Mouse (Mus musculus): ENCODE measurements around the gene Tmem265. TPM values are rescaled to one million over a fixed set of nuclear protein-coding genes. Genes with fewer than 3 reads are reported as not detected.

Tmem265 gene
- total and polyA plus RNA-seq, 3 experiments: not detected

DNA sequence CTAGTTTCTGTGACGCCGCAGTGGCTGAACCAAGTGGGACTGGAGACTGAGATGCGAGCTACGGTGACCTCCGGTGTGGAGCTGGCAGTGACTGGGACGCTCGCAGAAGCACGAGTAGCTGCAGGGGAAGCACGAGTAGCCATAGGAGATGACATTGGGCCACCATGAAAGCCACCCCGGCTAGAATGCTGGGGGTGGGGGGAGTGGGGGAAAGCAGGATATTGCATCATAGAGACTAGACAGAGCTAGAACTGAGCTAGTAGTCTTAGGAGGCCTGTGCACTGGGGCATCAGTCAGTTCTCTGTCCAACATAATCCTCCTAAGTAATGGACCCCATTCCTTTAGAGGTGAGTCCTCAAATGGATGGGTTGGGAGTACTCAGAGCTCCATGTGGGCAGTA is 43.1 kb downstream of the Tmem265 start:
- no peaks in the 10 kb centered on the region for H3K27me3 ChIP-seq (ENCODE audit: control insufficient read depth in 1 of 2, insufficient read depth in 2 of 2, low read length in 2 of 2)
- no peak overlapping the region for H3K9ac ChIP-seq (ENCODE audit: control insufficient read depth, low read depth, low read length, poor library complexity, severe bottlenecking)
- TF ChIP-seq E2F4 (IDR thresholded peaks at IDR 0.05; ENCODE audit: borderline replicate concordance, low read depth, low read length) (no peak), GATA1 (IDR thresholded peaks at IDR 0.05; ENCODE audit: low read depth, low read length) (no peak), JUND (IDR thresholded peaks at IDR 0.05; ENCODE audit: low read depth, low read length) (no peak), KAT2A (conservative IDR thresholded peaks at IDR 0.05; ENCODE audit: low read depth, low read length) (no peak), USF2 (IDR thresholded peaks at IDR 0.05; ENCODE audit: borderline replicate concordance in 1 of 2, insufficient read depth in 1 of 2, low read depth in 1 of 2, low read length in 2 of 2) (no peak), TCF12 (IDR thresholded peaks at IDR 0.05; ENCODE audit: low read depth, low read length) (no peak), NELFE (IDR thresholded peaks at IDR 0.05; ENCODE audit: low read depth, low read length) (no peak), ZC3H11A (IDR thresholded peaks at IDR 0.05; ENCODE audit: low read depth, low read length) (no peak), RAD21 (IDR thresholded peaks at IDR 0.05; ENCODE audit: low read depth, low read length) (no peak), UBTF (IDR thresholded peaks at IDR 0.05; ENCODE audit: borderline replicate concordance, insufficient read depth, low read depth, low read length) (no peak), CHD2 (IDR thresholded peaks at IDR 0.05; ENCODE audit: low read length) (no peak), TAL1 (IDR thresholded peaks at IDR 0.05; ENCODE audit: low read length) (no peak), SIN3A (IDR thresholded peaks at IDR 0.05; ENCODE audit: low read length) (no peak), ELF1 (IDR thresholded peaks at IDR 0.05; ENCODE audit: low read depth, low read length) (no peak), MXI1 (IDR thresholded peaks at IDR 0.05; ENCODE audit: low read depth, low read length) (no peak), TBP (IDR thresholded peaks at IDR 0.05; ENCODE audit: low read depth, low read length) (no peak), MYB (IDR thresholded peaks at IDR 0.05; ENCODE audit: low read depth, low read length) (no peak)
- H3K4me1 ChIP-seq (ENCODE audit: control insufficient read depth in 1 of 2, insufficient read depth in 2 of 2, low read length in 2 of 2): no peaks in the 10 kb centered on the region
- H3K9me3 ChIP-seq (replicated peaks; ENCODE audit: insufficient read depth, low read length): no peaks in the 10 kb centered on the region
- no peak overlapping the region for H3K27ac ChIP-seq (ENCODE audit: control insufficient read depth, low read depth, low read length)
- DNase-seq (ENCODE audit: low read depth, low spot score): no peak
- no peak overlapping the region for H3K4me3 ChIP-seq (ENCODE audit: control insufficient read depth in 1 of 2, insufficient read depth in 1 of 2, low read depth in 2 of 2, low read length in 2 of 2)
- H3K79me2 ChIP-seq (ENCODE audit: control insufficient read depth, insufficient read depth, low read length, poor library complexity): no peaks in the 10 kb centered on the region
- H3K36me3 ChIP-seq (ENCODE audit: control insufficient read depth in 1 of 2, insufficient read depth in 2 of 2, low read length in 2 of 2): peaks cover 0 to 5% of the 10 kb centered on the region in 2 experiments; a peak in 2 of 4 replicates

DNA sequence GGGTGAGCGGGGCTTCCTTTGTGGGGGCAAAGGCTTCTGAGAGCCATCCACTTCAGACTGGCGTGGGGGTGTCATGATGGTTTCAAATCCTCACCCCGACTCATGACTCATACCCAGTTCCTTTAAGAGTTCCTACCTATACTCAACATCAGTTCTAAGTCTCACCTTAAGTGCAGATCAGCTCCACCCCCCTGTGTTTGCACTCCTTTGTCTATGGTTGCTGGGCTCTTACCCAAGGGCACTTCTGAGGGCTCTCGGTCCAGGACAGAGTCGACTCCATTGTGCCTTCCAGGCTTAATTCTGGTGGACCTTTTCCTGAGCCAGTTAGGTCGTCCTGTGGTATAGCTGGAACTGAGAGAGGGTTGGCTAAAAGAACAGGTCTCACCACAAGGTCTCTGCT is 46.0 kb downstream of the Tmem265 start:
- Histone ChIP-seq H3K9ac (ENCODE audit: control insufficient read depth, low read depth, low read length, poor library complexity, severe bottlenecking) (no peak overlapping the region), H3K27ac (ENCODE audit: control insufficient read depth, low read depth, low read length) (no peak overlapping the region), H3K9me3 (replicated peaks; ENCODE audit: insufficient read depth, low read length) (no peaks in the 10 kb centered on the region), H3K79me2 (ENCODE audit: control insufficient read depth, insufficient read depth, low read length, poor library complexity) (no peaks in the 10 kb centered on the region), H3K4me3 (ENCODE audit: control insufficient read depth in 1 of 2, insufficient read depth in 1 of 2, low read depth in 2 of 2, low read length in 2 of 2) (no peak overlapping the region), H3K27me3 (ENCODE audit: control insufficient read depth in 1 of 2, insufficient read depth in 2 of 2, low read length in 2 of 2) (no peaks in the 10 kb centered on the region), H3K36me3 (ENCODE audit: control insufficient read depth in 1 of 2, insufficient read depth in 2 of 2, low read length in 2 of 2) (no peaks in the 10 kb centered on the region; a peak in 1 of 4 replicates), H3K4me1 (ENCODE audit: control insufficient read depth in 1 of 2, insufficient read depth in 2 of 2, low read length in 2 of 2) (no peaks in the 10 kb centered on the region)
- no peak for DNase-seq (ENCODE audit: low read depth, low spot score)
- no peak for TF ChIP-seq UBTF (IDR thresholded peaks at IDR 0.05; ENCODE audit: borderline replicate concordance, insufficient read depth, low read depth, low read length)
- TF ChIP-seq MXI1 (IDR thresholded peaks at IDR 0.05; ENCODE audit: low read depth, low read length): no peak
- no peak for TF ChIP-seq ELF1 (IDR thresholded peaks at IDR 0.05; ENCODE audit: low read depth, low read length)
- no peak for TF ChIP-seq BHLHE40 (IDR thresholded peaks at IDR 0.05; ENCODE audit: borderline replicate concordance, low read depth, low read length)
- TF ChIP-seq MAFK (IDR thresholded peaks at IDR 0.05; ENCODE audit: borderline replicate concordance, low read depth, low read length): no peak
- no peak for TF ChIP-seq GABPA (IDR thresholded peaks at IDR 0.05; ENCODE audit: low read depth, low read length)
- TF ChIP-seq CHD1 (IDR thresholded peaks at IDR 0.05; ENCODE audit: low read depth, low read length): no peak
- no peak for TF ChIP-seq ZKSCAN1 (IDR thresholded peaks at IDR 0.05; ENCODE audit: low read depth, low read length)
- no peak for TF ChIP-seq E2F4 (IDR thresholded peaks at IDR 0.05; ENCODE audit: borderline replicate concordance, low read depth, low read length)
- no peak for TF ChIP-seq EP300 (IDR thresholded peaks at IDR 0.05; ENCODE audit: low read depth in 1 of 2, low read length in 2 of 2)
- no peak for TF ChIP-seq MAZ (IDR thresholded peaks at IDR 0.05; ENCODE audit: low read depth, low read length)
- TF ChIP-seq TCF12 (IDR thresholded peaks at IDR 0.05; ENCODE audit: low read depth, low read length): no peak
- no peak for TF ChIP-seq USF2 (IDR thresholded peaks at IDR 0.05; ENCODE audit: borderline replicate concordance in 1 of 2, insufficient read depth in 1 of 2, low read depth in 1 of 2, low read length in 2 of 2)
- no peak for TF ChIP-seq SMC3 (IDR thresholded peaks at IDR 0.05; ENCODE audit: low read depth, low read length)
- TF ChIP-seq POLR2A (IDR thresholded peaks at IDR 0.05; ENCODE audit: control insufficient read depth in 1 of 2, insufficient read depth in 1 of 2, low read depth in 1 of 2, low read length in 2 of 2, poor library complexity in 1 of 2): no peak
- no peak for TF ChIP-seq ZNF384 (IDR thresholded peaks at IDR 0.05; ENCODE audit: low read depth, low read length)
- no peak for TF ChIP-seq NRF1 (IDR thresholded peaks at IDR 0.05; ENCODE audit: insufficient read depth, low read depth, low read length, poor library complexity, severe bottlenecking)
- TF ChIP-seq POLR2AphosphoS5 (IDR thresholded peaks at IDR 0.05; ENCODE audit: borderline replicate concordance, low read depth, low read length): no peak
- TF ChIP-seq ZMIZ1 (IDR thresholded peaks at IDR 0.05; ENCODE audit: low read depth, low read length): no peak
- TF ChIP-seq TBP (IDR thresholded peaks at IDR 0.05; ENCODE audit: low read depth, low read length): no peak

Data from MEL (cell line).